Mouse (Mus musculus): ENCODE measurements around the gene Gm4175. TPM values are rescaled to one million over a fixed set of nuclear protein-coding genes. Genes with fewer than 3 reads are reported as not detected.

The Gm4175 gene
- total RNA-seq (2023) = not detected in 4 replicates

GRCm38 (mm10) chr7:21761375-21761774, at the start of gene Gm4175:
Gene Gm4175 (minus strand): TSS chr7:21761475.

DNA sequence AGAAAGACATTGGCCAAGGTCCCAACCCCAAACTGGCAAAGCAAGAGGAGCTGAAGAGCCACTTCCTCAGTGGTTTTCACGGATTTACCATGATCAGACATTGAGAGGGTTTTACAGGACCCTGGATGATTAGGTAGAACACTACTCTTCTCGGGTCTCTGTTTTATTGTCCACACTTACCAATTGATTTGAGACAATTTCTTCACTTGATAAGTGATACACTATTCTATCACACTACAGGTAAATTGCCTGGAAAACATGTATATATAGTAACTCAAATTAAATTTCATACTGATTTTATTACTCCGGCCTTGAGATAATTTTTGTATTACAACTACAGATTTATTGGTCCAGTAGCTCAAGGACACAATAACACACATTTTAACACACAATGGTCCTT, 35.4 kb upstream of the Gm4175 start, which contains the start of gene Gm4177:
TSS of gene Gm4177 (minus strand) at position 101 of the 400 bp plus-strand sequence.

Other genes starting within 250 kb of the Gm4175 start
- gene Vmn1r130, start 249.7 kb downstream of the Gm4175 start, total RNA-seq (2023) = not detected in 4 replicates
- not detected in 4 replicates for gene Vmn1r131, start 215.4 kb downstream of the Gm4175 start, total RNA-seq (2023)
- not detected in 4 replicates for gene Vmn1r132, start 147.4 kb downstream of the Gm4175 start, total RNA-seq (2023)
- not detected in 4 replicates for gene Gm4177, start 35.3 kb upstream of the Gm4175 start, total RNA-seq (2023)
- not detected in 4 replicates for gene Vmn1r135, start 70.9 kb upstream of the Gm4175 start, total RNA-seq (2023)
- gene Gm5725, start 82.8 kb upstream of the Gm4175 start, total RNA-seq (2023) = not detected in 4 replicates
- not detected in 4 replicates for gene Gm5891, start 159.8 kb upstream of the Gm4175 start, total RNA-seq (2023)
- gene Vmn1r137, start 233.1 kb upstream of the Gm4175 start, total RNA-seq (2023) = not detected in 4 replicates

Measured in B cell, adult 62 days (primary cell).